Mouse (Mus musculus) midbrain, embryonic 10.5 days (tissue): Measurements from ENCODE around the gene 1700030J22Rik. TPM values are rescaled to one million over a fixed set of nuclear protein-coding genes. Genes with fewer than 3 reads are reported as not detected.
A peak's percentile ranks its signal among the peaks of the same experiment; 100 is the strongest.

Experiments used
- DNase-seq: peaks from one replicate; pipeline ENCODE4 v3.0.0-alpha.2; 2017; ENCODE audit warnings: low spot score
- H3K27ac ChIP-seq: fragments of 300-500 bp; sonication (generic); replicated peaks from 2 replicates; pipeline ENCODE4 v1.5.1; 2016; ENCODE audit warnings: mild to moderate bottlenecking
- H3K27me3 ChIP-seq: fragments of 300-500 bp; sonication (generic); 2 replicates; pipeline ENCODE4 v1.6.1; 2016; ENCODE audit warnings: low read depth, mild to moderate bottlenecking; ENCODE audit not compliant: poor library complexity, severe bottlenecking
- H3K36me3 ChIP-seq: fragments of 300-500 bp; sonication (generic); 2 replicates; pipeline ENCODE4 v1.6.1; 2016; ENCODE audit warnings: mild to moderate bottlenecking, moderate library complexity
- H3K4me1 ChIP-seq: fragments of 300-500 bp; sonication (generic); 2 replicates; pipeline ENCODE4 v1.6.1; 2016
- H3K4me3 ChIP-seq: fragments of 300-500 bp; sonication (generic); 2 replicates; pipeline ENCODE4 v1.5.1; 2016; ENCODE audit warnings: mild to moderate bottlenecking, moderate library complexity
- H3K9me3 ChIP-seq: fragments of 300-500 bp; sonication (generic); replicated peaks from 2 replicates; pipeline ENCODE4 v1.6.1; 2016; ENCODE audit warnings: mild to moderate bottlenecking
- WGBS: fragments of 180-500 bp; shearing (Covaris S2); methylation state at CpG from one replicate; pipeline ENCODE4 v1.1.7; 2016; 5-methylcytosine and 5-hydroxymethylcytosine counted together
- polyA plus RNA-seq: library from polyadenylated mRNA; unstranded; fragments of >200 nt; fragmentation: Nextera tagmentation; extraction: Ambion mirVana; gene quantifications from 2 replicates; pipeline ENCODE4 v1.2.1, GENCODE M21; 2016

The 1700030J22Rik gene
- polyA plus RNA-seq, 1 experiment from 2014 or later: 2.8 TPM

DNA sequence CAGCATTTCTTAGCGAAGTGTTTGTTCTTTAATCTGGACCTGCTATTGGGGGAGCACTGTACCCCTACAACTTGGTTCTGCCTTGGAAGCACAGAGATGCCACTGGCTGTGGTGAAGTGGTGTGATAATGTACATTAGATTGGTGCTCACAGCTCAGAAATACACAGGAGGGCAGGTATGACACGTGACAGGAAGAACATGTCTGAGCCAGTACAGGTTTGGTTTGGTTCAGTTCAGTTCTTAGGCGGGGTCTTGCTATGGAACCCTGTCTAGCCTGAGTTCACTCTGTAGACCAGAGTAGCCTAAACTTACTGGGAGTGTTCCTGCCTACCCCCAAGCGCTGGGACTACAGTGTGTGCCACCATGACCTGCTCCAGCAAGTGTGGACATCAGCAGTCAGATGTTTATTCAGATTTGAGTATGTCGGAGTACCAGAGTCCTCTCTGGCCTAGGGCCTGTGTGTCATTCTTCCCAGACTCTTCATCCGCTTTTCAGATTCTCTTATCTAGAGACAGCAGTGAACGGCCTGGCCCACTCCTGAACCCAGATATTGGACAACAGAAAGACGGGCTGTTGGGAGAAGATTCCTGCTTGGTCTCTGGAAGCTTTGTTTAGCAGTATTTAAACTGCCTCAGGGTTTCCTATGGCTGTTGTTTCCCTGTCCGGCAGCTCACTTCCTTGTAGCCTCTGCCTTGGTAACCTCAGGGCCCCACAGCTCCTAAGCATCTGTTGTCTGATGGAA, 33.4 kb downstream of the 1700030J22Rik start:
- Histone ChIP-seq H3K27ac (no peak overlapping the region), H3K4me3 (no peak overlapping the region), H3K36me3 (peaks cover 15% of the 10 kb centered on the region), H3K4me1 (peaks cover 24% of the 10 kb centered on the region), H3K27me3 (no peaks in the 10 kb centered on the region), H3K9me3 (no peaks in the 10 kb centered on the region)
- DNase-seq: no peak
- WGBS: 90% methylated on average over 9 of the region's 9 CpGs

DNA sequence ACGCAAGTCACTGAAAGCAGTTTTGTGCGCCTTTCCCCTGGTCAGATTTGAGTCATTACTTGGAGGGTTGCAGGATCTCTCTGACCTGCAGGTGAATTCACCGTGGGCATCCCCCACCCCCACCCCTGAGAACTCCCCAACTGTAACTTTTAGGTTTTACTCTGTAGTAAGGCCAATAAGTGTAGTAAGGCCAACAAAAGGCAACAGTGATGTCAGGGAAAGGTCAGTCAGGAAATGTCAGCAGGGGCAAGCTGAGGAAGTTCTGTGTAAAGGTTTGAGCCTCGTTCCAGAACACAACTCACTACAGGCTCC, 34.4 kb downstream of the 1700030J22Rik start:
- 23% methylated on average over 4 of the region's 4 CpGs for WGBS
- H3K27me3 ChIP-seq: no peaks in the 10 kb centered on the region
- H3K4me1 ChIP-seq: peaks cover 24% of the 10 kb centered on the region
- H3K27ac ChIP-seq: no peak overlapping the region
- no peak for DNase-seq
- H3K9me3 ChIP-seq: no peaks in the 10 kb centered on the region
- peaks cover 23% of the 10 kb centered on the region for H3K36me3 ChIP-seq
- peak overlapping the region; percentile 97 for H3K4me3 ChIP-seq

DNA sequence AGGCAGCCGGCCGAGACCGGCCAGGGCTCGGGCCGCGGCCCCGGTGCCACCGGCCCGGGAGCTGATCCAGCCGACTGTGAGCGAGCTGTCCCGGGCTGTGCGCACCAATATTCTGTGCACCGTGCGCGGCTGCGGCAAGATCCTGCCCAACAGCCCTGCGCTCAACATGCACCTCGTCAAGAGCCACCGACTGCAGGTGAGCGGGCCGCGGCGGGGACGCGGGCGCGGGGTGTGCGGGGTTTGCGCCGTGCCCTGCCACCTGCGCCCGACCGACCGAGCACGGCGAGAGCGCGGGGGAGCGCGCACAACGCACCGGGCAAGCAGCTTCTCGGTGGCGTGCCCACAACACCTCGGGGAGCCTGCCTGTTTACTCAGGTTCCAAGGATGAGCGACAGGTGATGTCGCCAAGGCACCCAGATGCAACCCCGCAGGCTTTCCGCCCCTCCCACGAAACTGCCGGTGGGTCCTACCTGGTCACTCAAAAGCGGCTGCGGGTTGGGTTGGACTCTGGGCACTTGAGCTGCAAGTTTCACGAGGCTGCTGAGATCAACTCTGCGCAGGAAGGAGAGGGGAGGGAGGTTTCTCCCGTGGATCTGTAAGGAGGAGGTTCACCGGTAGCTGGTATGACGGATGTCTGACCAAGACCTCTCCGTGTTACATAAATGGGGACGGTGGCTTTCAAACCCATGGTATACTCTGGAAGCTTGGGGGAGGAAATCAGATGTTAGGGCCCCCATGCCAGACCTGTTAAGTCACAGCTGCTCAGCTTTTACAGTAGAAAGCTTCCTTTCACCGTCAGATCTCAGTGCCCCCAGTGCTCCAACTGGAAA, 35.0 kb downstream of the 1700030J22Rik start:
- H3K9me3 ChIP-seq: no peaks in the 10 kb centered on the region
- peak; percentile 35 for DNase-seq
- H3K4me1 ChIP-seq: peaks cover 24% of the 10 kb centered on the region
- H3K4me3 ChIP-seq: peak overlapping the region; percentile 97
- no peaks in the 10 kb centered on the region for H3K27me3 ChIP-seq
- WGBS: under 1% methylated on average over 62 of the region's 62 CpGs
- H3K27ac ChIP-seq: peak overlapping the region; percentile 88
- H3K36me3 ChIP-seq: peaks cover 28% of the 10 kb centered on the region

DNA sequence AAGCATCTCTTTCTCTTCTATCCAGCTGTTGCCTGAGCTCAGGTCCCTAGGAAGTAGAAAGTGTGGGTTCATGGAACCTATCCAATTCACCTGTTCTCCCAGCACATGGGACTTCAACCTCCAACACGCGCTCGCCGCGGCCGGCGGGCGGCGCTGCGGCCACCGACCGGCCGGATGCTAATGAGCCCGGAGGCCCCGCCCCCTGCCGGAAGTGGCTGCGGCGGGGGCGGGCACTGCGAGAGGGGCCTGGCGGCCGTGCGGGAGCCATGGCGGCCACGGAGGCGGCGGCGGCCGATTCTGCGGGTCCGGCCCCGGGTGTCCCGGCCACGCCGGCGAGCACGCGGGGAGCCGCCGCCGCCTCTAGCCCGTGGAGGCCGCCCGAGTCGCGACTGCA, 35.6 kb downstream of the 1700030J22Rik start, which contains the start of gene Atmin:
TSS of gene Atmin (plus strand) at position 233 of the 394 bp plus-strand sequence.
- H3K4me1 ChIP-seq: peaks cover 24% of the 10 kb centered on the region
- H3K9me3 ChIP-seq: no peaks in the 10 kb centered on the region
- under 1% methylated on average over 46 of the region's 46 CpGs for WGBS
- no peaks in the 10 kb centered on the region for H3K27me3 ChIP-seq
- H3K36me3 ChIP-seq: peaks cover 34% of the 10 kb centered on the region
- peak within 1 kb of the TSS; percentile 88 for H3K27ac ChIP-seq
- H3K4me3 ChIP-seq: peak within 1 kb of the TSS; percentile 97
- DNase-seq: peak; percentile 85

DNA sequence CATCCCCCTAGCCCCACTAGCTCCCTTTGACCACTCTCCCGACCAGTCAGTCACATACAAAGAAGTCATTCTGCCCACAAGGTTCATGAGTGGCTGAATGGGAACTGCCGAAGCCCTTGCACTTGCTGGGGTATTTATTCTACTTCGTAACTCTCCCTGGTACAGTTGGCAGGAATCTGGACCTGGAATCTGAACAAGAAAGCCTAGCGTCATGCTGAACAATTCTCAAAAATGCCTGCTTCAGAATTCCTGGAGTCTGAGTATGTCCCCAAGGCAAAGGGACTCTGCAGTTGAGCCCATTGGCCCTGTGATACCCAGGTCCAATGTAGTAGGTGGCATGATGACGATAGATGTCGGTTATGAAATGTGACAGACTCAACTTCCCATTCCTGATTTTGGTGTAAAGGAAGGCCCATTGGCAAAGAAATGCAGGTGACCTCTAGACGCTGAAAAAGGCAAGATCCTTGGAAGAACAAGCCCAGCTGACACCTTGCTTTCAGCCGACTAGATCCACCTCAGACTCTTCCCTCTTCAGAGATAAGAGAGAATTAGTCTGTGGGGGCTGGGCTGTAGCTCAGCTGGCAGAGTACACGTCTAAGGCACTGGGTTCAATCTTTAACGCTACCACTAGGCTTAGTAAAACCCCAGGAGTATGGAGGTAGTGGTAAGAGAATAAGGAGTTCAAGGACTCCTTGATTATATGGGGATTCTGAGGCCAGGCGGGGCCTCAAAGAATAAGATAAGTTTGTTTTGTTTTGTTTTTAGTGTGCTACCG, 36.3 kb downstream of the 1700030J22Rik start:
- no peak for DNase-seq
- Histone ChIP-seq H3K9me3 (no peaks in the 10 kb centered on the region), H3K36me3 (peaks cover 40% of the 10 kb centered on the region), H3K27me3 (no peaks in the 10 kb centered on the region), H3K27ac (no peak overlapping the region), H3K4me3 (no peak overlapping the region), H3K4me1 (peaks cover 24% of the 10 kb centered on the region)
- WGBS: 85% methylated on average over 12 of the region's 12 CpGs

DNA sequence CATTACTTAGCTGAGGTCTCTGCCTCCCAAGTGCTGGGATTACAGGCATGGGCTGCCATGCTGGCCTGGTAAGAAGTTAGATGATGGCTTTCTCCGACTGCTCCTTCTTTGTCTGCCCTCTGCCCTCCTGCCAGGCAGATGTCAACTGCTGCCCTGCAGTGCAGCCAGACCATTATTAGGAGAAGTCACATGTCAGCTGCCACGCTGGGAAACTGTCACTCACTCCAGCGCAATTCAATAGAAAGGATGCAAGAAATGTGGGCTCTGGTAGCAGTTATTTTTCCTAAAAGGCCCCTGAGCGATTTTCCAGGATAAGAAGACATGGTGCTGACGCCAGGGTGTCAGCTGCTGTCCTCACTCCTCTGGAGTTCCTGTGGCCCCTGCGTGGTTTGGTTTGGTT, 43.3 kb downstream of the 1700030J22Rik start:
- 53% methylated on average over 6 of the region's 6 CpGs for WGBS

DNA sequence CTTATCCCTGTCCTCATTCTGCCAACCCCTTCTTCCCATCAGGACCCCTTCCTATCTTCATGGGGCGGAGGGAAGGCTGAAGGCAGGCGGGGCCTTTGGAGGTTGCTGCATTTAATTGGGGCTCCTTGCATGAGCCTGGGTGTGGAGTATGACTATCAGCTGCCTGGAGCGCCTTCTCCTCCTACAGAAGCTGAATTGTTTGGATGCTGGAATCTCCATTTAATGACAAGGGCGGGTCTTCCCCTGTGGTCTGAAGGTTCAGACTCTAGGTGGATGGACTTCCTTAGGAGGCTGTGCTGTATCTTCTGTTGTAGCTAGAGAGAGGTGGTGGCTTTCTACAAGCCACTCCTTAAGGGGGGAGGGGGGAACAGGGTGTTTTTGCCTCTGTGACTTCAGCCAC, 43.8 kb downstream of the 1700030J22Rik start:
- no peak for DNase-seq
- Histone ChIP-seq H3K27ac (no peak overlapping the region), H3K9me3 (no peaks in the 10 kb centered on the region), H3K27me3 (no peaks in the 10 kb centered on the region), H3K36me3 (peaks cover 98% of the 10 kb centered on the region), H3K4me3 (no peak overlapping the region), H3K4me1 (peaks cover 6% of the 10 kb centered on the region; the same call in 1 of the 2 replicates)
- 91% methylated on average over 4 of the region's 4 CpGs for WGBS

More for the DNA sequence above, 43.3 kb downstream of the 1700030J22Rik start:
- Histone ChIP-seq H3K9me3 (no peaks in the 10 kb centered on the region), H3K27ac (no peak overlapping the region), H3K36me3 (peaks cover 96% of the 10 kb centered on the region), H3K4me1 (peaks cover 6% of the 10 kb centered on the region; the same call in 1 of the 2 replicates), H3K4me3 (no peak overlapping the region), H3K27me3 (no peaks in the 10 kb centered on the region)
- DNase-seq: peak; percentile 30

DNA sequence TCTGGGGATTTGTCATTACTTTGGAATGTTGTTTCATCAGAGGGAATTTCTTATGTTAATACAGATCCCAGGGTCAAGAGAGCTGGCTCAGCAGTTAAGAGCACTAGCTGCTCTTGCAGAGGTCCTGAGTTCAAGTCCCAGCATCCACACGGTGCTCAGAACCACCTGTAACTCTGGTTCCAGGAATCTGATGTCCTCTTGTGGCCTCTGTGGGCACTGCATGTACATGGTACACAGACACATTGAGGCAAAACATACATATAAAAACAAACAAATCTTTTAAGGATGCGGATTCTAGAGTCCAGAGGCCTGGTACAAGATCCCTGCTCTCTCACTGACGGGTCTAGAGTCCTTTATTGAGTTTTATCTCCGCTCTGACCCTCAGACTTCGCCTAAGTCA, 50.2 kb downstream of the 1700030J22Rik start:
- Histone ChIP-seq H3K36me3 (peaks cover 98% of the 10 kb centered on the region), H3K27me3 (no peaks in the 10 kb centered on the region), H3K27ac (no peak overlapping the region), H3K9me3 (no peaks in the 10 kb centered on the region), H3K4me1 (no peaks in the 10 kb centered on the region), H3K4me3 (no peak overlapping the region)
- WGBS: 91% methylated on average over 5 of the region's 5 CpGs
- DNase-seq: no peak

DNA sequence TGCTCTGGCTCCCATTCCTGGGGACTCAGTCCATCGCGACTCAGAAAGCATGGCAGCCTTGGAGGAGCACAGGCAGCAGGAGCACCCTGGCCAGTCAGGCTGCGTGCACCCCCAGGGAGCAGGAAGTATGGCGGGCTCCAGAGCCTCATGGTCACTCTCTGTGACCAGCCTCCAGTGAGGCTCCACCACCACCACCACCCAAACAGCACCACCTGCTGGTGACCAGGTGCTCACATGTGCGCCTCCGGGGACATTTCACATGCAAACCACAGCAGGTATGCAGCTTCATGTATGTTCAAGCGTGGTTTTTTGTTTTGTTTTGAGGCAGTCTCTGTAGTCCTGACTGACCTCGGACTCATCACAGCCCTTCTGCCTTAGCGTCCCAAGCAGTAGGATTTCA, 50.9 kb downstream of the 1700030J22Rik start:
- no peaks in the 10 kb centered on the region for H3K9me3 ChIP-seq
- H3K4me3 ChIP-seq: no peak overlapping the region
- no peaks in the 10 kb centered on the region; the same call in 1 of the 2 replicates for H3K4me1 ChIP-seq
- peaks cover 93% of the 10 kb centered on the region for H3K36me3 ChIP-seq
- H3K27me3 ChIP-seq: no peaks in the 10 kb centered on the region
- 83% methylated on average over 9 of the region's 9 CpGs for WGBS
- DNase-seq: peak; percentile 25
- no peak overlapping the region for H3K27ac ChIP-seq

DNA sequence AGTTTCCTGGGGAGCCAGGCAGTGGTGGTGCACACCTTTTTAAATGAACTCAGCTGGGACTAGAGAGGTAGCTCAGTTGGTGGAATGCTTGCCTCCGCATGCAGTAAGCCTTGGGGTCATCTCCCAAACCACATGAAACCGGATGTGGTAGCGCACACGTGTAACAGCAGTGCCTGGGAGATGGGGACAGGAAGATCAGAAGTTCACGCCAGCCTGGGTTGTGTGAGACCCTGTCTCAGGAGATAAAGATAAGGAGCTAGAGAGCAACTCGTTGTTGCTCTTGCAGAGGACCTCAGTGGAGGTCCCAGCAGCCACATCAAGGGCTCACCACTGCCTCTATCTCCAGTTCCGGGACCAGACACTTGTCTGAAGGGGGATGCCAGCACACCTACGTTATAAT, 55.2 kb downstream of the 1700030J22Rik start:
- H3K36me3 ChIP-seq: peaks cover 50% of the 10 kb centered on the region
- DNase-seq: no peak
- no peak overlapping the region for H3K27ac ChIP-seq
- peaks cover 18% of the 10 kb centered on the region for H3K4me1 ChIP-seq
- no peaks in the 10 kb centered on the region for H3K9me3 ChIP-seq
- WGBS: 88% methylated on average over 8 of the region's 8 CpGs
- H3K4me3 ChIP-seq: no peak overlapping the region
- no peaks in the 10 kb centered on the region for H3K27me3 ChIP-seq

DNA sequence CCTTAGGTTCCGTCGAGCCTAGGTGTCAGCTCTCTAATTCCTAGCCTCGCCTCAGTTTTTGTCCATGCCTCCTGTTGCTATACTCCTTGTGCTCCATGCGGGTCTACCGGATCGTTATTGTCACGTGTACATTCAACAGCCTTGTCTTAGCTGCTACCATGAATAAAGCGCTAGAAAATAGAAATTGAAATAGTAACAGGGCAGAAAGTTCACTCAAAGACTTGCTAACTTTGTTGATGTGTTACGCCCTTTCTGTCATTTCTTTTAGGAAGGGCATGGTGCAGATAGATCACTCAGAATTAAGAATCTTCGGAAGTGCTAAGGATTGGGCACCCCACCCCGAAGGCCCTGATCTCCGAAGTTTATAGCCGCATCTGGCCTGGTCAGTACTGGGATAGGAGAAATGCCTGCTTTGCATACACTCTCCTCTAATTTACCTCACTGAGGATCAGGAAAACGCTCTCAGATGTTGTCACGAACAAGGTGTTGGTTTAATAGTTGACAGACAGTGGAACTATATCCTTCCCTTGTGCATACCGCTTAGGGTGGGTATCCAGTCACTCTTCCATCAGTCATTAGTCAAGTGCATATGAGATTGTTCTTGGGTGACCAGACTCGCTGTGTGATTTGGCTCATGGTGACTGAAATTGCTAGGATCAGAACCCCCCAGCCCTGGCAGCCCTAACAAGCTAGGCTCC, 56.5 kb downstream of the 1700030J22Rik start:
- 35% methylated on average over 17 of the region's 17 CpGs for WGBS
- Histone ChIP-seq H3K36me3 (peaks cover 38% of the 10 kb centered on the region), H3K4me3 (peak overlapping the region; percentile 88), H3K9me3 (no peaks in the 10 kb centered on the region), H3K27ac (peak overlapping the region; percentile 97), H3K27me3 (no peaks in the 10 kb centered on the region), H3K4me1 (peaks cover 18% of the 10 kb centered on the region)
- DNase-seq: no peak
